Mouse (Mus musculus): Measurements from ENCODE around the gene Dennd2c.
"Not testable (repeated sequence)": the region's sequence is repeated elsewhere in the genome, so short reads cannot be mapped to it uniquely, and the experiment has no call there.

Dennd2c gene

DNA sequence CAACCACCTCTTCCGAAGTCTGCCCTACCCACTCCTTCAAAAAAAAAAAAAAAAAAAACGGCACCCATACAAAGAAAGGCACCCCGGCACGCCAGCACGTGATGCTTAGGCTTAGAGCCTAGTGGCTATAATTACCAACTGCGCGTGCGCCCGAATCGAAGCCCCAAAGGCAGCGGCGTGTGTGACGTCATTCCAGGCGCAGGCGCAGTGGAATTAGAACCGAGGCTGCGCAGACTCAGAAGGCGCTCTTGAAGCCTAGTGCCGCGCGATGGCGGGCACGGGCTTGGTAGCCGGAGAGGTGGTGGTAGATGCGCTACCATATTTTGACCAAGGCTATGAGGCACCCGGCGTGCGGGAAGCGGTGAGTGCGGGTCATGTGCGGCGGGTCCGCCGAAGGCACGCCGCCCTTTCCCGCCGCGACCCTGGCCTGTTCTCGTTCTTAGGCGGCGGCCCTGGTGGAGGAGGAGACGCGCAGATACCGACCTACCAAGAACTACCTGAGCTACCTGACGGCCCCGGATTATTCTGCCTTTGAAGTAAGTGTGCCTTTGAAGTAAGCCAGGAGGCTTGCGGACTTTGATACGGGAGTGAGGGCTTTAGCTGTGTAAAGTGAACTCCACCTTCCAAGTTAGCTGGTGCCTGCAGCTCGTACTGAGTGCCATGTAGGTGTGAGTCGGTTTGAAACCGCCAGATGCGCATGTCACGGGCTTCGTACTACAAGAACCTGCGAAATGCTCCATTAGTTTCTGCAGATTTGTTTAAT lies 69.3 kb downstream of the Dennd2c start, which contains the start of gene Bcas2:
Gene Bcas2, plus strand, starts transcription at position 151 of the 763 bp plus-strand sequence.
- peak; percentile 97 for DNase-seq

DNA sequence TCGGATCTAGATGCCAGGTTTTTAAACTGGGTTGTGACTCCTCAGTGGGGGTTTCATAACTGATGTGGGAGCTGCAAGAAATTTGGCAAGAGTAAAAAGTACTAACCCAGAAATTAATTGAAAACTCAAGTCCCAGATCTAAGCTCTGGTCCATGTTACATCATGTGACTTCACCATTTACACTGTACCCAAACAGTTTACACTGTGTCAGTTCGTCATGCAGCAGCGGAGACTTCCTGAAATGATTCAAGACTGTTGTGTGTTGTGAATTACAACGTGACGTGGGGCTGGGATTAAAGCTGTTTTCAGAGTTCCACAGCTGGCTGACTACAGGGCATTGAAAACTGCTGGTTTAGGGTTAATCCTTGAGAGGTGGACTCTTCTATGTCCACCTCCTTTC lies 70.2 kb downstream of the Dennd2c start:
- no peak for DNase-seq

DNA sequence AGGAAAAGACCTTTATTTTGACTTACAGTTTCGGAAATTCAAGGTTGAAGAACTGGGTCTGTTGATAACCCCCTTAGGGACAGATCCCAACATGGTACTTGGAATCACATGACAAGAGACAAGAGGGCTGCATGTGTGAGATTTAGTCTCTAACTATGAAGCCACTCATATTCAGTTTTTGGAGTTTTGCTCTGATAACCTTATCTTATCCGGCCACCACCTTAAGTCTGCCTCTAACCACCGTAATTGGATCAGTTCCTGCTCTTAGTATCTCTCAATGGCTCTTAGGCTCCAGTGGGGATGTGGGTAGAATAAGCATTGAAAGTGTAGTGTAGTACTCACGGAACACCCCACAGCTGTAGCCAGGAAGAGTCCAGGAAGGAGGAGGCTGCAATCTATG lies 74.3 kb downstream of the Dennd2c start:
- DNase-seq = no peak

DNA sequence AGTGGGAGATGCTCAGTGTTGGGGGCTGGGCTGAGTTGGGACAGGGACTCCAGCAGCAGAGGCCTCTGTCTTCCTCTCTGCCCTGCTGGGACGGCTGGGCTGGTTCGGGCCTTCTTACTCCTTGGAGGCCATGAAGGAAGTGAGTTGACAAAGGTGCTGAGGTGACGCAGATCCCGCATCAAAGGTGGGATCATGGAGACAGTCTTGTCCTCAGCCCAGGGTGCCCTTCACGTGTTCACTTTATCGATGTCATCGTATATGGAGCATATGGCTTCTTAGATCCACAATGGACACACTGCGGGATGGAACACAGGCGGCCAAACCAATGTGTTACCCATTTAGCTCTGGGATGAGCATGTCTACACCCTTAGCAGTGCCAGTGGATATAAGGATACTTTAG lies 77.1 kb downstream of the Dennd2c start:
- no peak for DNase-seq

DNA sequence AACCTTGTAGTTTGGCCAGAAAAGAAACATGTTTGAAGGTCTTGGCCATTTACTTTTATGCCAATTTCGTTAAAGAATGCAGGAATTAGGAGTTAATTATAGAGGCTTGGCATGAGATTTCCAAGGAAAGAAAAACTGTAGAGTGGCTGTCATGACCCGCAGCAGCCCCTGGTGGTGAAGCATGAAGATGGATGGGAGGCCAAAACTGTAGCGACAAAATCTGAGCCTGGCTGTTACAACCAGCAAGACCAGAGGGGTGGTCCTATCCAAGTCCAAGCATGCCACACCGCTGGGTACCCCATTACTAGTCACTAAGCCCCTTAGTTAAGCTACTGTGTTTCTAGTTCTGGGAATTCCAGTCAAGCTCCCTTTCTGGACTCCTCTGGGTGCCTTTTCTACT lies 78.8 kb downstream of the Dennd2c start:
- no peak for DNase-seq

DNA sequence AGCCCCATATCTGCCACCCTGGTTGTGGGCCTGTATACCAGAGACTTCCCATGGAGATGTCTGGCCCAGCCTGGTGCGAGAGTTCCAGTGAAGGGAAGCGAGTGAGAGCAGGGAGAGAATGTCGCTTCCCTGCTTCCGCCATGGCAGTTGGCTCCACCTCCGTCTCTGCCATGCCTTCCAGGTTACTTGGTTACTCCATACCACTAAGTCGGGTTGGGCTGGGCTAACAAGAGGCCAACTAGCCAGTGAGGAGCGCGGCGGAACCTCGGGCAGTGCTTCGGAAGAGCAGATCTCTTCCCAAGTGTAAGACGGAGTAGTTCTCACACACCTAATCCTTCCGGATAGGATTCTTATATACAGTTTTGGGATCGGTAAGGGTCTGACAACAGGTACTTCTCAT lies 80.4 kb downstream of the Dennd2c start:
- no peak for DNase-seq

DNA sequence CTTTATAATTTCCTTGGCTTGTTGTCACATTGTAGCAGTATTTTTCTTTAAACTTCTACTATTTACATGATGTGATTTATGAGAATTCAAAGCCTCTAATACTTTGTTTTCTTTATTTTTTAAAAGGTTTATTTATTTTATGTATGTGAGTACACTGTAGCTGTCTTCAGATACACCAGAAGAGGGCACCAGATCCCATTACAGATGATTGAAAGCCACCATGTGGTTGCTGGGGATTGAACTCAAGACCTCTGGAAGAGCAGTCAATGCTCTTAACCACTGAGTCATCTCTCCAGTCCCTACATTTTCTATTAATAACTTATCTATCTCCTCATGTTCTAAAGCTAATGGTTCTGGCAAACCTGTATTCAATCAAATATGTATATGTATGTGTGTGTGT lies 82.1 kb downstream of the Dennd2c start:
- not testable (repeated sequence) for DNase-seq

DNA sequence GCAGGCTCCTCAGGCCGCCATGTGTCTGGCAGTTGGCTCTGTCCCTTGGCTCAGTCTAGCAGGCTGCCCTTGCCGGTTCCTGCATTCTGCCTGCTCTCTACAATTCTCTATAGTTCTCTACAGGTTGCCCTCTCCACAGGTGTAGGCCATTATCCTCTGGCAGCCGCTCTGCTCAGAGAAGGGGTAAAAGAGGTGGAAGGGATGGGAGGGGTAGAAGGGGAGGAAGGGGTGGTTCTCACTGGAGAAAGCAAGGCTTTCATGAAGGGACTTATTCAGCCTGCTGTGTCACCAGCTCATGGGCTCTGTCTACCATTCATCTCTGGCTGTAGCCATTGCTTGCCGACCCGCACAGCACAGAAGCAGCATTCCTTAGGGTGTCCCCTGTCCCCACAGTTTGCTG lies 86.0 kb downstream of the Dennd2c start:
- DNase-seq = no peak

DNA sequence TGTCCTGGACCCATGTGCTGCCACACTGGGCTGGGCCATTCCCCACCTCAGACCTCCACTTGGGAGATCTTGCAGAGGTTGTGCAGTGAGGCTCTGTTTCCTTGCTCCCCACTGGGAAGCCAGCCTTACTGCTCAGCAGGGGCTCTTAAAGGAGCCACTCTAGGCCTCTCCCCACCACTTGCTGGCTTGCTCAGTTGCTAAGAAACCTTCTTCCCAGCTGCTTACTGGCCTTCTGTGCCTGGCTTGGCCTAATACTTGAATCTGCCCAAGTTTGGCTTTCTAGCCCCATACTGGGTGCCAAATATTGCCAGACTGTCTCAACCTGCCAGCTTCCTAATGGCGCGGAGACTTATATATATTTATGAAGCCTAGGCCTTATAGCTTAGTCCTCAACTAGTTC lies 86.5 kb downstream of the Dennd2c start:
- no peak for DNase-seq

DNA sequence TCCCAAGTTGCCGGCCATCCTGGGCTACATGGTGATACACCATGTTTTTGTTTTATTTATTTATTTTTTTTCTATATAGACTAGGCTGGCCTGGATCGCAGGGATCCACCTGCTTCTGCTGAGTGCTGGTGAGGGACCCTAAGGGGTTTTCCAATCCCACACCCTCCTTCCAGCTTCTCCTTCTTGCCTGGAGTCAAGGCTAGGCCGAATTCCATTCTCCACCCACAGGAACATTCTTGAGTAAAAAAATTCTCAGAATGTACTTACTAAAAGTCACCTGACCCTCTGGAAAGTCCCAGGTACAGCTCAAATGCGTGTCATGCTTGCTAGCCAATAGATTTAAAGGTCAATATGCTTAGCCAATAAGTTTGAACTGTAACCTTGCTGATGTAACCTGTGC lies 89.8 kb downstream of the Dennd2c start:
- DNase-seq = no peak

DNA sequence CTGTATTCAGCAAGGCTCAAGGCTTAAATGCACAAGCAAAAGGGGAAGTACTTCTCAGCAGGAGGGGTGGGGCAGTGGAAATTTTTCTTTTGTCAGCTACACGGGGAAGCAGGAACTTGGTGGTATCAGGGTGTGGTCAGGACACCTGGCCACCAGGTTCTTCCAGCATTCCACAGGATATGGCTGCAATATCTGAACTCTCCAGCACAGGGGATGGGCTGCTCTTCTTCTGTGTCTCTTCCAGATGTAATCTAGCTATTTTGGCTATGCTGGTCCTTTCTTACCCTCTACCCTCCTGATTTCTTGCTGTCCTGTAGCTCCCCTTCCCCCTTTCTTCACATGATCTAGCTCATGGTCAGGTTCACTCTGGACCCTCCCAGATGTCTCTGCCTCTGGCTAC lies 90.8 kb downstream of the Dennd2c start:
- no peak for DNase-seq

DNA sequence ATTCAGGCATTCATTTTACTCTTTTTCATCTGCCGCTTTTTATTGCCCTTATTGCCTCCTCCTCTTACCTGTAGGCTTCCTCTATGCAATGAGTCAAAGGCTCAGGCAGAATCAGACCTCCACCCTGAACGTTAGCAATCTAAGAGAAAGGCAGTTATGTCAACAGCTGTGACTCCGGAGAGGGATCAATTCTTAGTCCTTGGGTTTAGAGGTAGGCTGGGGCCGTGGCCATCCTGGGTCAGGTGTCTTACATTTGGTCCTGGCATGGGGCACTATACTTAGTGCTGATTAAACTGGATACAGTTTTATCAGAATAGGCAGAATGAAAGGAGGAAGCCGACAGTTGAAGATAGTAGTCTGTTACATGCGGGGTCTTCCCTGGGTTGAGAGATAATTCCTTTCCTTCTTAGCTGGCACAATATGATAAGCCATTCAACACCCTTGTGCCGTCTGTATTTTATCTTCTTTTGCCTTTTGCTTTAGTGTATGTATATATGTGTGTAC lies 94.0 kb downstream of the Dennd2c start:
- DNase-seq = no peak

DNA sequence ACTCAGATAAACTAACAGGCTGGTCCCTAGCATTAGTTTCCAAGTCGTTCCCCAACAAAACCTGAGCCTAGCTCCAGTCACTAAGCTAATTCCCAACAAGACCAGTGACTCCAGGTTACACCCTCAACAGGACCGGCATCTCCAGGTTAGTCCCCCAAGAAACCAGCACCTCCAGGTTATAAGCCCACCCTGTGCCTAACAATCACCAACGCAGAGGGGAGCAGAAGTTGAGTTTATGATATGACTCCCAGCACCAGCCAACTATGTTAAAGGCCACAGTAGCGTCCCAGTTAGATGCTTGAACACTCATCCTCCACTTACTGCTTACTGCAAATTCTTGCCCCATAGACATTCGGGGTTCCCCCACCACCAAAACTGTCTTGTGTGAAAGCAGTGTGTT lies 97.0 kb downstream of the Dennd2c start:
- DNase-seq = no peak

DNA sequence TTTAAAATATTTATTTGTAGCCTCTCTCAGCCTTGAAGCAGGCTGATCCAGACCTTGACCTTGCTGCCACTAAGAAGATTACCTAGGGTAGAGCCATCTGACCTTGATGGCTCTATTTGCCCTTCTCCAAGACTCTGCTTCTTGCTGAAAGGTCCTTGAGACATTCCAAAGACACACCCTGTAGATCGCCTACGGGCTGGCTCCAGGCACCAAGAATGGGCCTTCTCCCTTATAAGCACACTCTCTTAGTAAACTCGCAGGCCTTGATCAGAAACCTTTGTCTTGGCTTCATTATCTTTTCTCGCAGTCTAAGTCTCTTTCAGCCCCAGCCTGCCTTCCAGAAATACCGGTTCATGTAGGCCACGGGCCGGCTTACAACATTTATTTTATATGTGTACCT lies 98.7 kb downstream of the Dennd2c start:
- not testable (repeated sequence) for DNase-seq

DNA sequence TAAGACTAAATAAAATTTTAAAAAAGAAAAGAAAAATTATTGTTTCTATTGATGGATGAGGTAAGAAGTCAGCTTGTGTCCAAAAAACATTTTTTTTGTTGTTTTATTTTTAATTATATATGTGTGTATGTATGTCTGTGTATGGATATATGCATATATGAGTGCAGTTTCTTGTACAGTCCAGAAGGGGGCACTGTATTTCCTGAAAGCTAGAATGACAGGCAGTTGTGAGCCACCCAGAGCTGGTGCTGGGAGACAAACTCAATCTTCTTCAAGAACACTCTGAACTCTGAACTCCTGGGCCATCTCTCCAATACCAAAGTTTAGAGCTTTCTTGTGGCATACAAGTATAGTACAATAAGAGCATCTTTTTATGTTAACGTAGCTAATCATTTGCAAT lies 101.2 kb downstream of the Dennd2c start:
- DNase-seq = no peak

DNA sequence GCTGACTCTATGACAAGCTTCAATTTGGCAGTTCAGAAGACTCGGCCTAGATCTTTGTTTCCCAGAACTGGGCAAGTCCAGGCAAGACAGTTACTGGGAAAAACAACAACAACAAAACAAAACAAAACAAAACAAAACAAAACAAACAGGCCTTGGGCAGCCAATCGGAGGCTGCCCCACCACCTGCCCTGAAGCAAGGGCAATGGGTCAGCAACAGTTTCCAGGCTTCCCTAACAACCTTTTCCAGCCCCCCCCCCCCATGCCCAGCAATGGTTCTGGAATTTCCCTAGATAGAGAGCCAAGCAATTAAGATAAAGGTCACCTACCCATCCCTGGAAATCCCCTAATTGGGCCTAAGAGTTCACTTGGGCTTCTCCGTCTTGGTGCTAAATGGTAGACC lies 102.0 kb downstream of the Dennd2c start:
- DNase-seq = no peak

DNA sequence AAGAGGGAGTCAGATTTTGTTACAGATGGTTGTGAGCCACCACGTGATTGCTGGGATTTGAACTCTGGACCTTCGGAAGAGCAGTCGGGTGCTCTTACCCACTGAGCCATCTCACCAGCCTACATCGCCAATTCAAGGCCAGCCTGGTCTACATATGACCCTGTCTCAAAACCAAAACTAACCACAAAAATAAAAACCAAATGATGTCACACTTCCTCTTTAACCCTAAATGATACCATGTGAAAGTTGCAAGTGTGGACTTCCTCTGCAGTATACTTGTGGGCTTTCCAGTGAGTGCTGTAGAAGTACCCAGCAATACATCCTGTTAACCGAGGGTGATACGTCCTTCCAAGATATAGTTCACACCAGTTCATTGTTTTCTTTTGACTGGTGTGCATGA lies 104.0 kb downstream of the Dennd2c start:
- DNase-seq = no peak

DNA sequence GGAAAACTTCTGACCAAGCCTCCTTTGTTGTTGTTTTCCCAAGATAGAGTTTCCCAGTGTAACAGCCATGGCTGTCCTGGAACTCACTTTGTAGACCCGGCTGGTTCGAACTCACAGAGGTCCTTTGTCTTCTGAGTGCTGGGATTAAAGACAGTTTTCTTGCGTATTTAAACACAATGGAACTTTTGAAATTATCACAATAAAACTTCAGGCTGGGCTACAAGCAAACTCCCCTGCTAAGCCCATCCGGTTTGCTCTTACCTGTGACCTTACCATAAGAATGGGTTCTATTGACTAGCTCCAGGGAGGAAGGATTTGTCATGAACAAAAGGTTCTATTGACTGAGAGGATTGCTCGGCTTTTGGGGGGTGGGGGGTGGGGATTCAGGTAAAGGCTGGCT lies 105.3 kb downstream of the Dennd2c start:
- DNase-seq = no peak

DNA sequence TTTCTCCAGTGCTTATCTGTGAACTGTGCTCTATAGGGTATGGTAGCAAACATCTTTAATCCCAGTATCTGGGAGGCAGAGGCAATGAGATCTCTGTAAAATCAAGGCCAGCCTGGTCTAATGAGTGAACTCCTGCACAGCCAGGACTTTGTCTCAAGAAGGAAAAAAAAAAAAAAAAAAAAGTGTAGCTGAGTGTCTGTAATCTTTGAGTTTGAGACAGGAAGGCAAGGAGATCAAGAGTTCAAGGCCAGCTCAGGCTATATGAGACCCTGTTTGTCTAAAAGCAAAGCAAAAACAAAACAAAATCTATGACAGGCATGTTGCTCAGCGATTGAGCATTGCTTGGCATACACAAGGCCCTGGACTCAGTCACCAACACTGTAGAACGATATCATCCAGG lies 105.8 kb downstream of the Dennd2c start:
- no peak for DNase-seq

DNA sequence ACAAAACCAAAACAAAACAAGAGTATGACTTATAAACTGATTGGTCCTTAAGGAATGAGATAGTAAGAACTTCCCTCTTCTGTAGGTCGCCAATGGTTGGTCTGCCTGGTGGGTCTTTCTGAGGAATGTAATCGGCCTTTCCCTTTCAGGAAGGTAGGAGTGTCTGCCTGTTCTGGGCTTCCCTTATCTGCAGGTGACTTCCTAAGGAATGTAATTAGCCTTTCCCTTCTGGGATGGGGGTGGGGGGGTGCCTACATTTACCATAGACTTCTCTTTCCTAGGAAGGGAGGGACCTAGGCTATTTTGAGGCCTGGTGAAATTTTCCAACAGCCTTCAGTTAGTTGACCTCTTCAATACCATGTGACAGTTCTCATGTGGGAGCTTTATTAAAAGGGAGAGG lies 108.7 kb downstream of the Dennd2c start:
- DNase-seq = no peak

DNA sequence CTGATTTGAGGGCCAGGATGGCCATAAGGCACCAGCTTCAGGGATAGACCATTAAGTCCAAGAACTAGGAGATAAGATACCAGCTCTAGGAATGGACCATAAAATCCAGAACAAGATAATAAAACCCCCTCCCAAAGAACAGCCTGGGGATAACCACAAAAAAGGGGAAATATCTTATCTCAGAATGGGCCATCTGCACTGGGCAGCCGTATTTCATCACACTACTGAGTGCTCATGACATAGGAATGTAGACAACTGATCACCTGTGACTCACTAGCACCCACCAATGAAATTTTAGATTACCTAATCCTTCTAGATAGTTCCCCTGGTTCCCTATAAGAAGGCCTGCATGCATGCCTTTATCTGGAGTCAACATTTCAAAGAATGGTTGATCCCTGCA lies 109.7 kb downstream of the Dennd2c start:
- no peak for DNase-seq

DNA sequence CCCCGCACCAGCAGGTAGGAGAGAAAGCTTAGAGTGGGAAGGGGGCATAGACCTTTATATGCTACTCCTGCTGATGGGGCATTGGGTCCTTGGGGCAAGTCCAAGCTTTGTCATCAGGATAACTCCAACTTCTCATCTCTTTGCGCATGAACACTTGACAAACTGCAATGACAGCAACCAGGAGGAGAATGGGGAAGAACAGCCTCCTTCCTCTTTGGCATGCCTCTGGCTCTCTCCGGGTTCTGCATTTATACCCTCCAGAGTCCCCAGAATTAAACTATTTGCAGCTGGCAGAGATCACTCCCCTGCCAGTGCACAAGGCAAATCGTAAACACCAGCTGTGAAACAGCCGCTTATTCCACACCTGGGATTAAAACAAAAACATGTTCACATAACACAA lies 111.1 kb downstream of the Dennd2c start:
- DNase-seq = no peak

DNA sequence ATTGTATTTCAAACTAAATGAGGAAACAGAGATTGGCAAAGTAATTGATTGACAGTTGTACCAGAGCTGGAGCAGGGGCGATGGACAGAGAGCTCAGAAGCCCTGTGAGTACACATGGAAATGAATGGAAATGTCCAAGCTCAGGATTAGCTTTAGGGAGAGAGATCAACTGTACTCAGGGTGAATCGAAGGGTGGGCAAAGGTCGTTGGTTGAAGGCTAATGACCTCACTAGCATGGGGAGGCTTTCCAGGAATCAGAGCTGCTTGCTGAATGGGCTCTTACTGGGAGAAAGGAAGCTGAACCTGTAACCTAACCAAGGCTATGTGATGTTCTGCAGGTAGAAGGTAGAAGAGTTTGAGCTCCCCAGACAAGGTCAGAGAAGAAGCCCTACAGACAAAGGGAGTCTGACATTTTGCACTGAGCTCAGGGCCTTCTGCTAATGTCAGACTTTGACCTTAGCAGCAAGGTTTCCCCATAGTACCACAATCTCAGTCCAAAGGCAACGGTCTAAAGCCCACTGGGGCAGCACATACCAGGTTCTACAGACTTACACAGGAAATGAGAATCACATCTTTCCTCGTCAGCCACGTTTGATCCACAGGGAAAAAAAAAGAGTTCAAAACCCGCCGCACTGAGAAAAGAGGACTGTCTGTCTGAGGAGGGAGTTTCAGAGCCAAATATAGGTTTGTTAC lies 112.3 kb downstream of the Dennd2c start:
- no peak for DNase-seq

DNA sequence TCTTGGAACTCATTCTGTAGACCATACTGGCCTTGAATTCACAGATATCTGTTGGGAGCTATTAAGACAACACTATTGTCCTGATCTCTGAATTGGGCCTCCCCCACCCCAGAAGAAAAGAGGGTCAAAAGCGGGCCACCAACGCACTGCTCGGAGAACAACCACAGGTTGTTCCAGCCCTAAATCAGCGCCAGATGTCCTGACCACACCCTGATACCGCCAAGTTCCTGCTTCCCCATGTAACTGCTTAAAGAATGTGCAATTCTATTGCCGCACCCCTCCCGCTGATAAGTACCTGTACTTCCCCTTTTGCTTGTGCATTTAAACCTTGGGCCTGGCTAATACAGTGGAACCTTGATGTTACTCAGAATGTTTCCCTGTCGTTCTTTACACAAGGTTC lies 113.0 kb downstream of the Dennd2c start:
- not testable (repeated sequence) for DNase-seq

Data from cerebellum, adult 11-12 months (tissue).